19 mouse cellular contexts compared by ENCODE assay signal in the genomic region with DNA sequence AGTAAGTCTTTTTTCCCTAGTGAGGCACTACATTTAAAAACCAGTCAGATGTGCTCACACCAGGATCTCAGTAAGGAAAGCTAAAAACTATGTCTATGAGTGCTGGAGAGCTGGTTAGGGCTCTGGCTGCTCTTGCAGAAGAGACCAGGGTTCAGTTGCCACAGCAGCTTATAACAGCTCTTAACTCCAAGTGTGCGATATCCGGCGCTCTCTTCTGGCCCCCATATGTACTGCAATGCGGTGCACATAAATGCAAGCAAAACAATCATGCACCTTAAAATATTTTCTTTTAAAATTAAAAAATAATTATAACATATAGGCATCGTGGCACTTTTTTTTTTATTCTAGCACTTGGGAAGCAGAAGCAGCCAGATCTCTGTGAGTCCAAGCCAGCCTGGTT. TPM values are rescaled to one million over a fixed set of nuclear protein-coding genes. Genes with fewer than 3 reads are reported as not detected.
A peak's percentile ranks its signal among the peaks of the same experiment; 100 is the strongest.
DNase-seq lines count a peak whose midpoint lies in the region; ATAC-seq and TF ChIP-seq lines count a peak whose summit lies in the region.
"Had no signal": no experiment of that assay in that cellular context is flagged by ENCODE, and none has a peak within 500 bp of the region (broad histone marks: within the 10 kb centered on the region; RNA-seq: fewer than 3 reads in every experiment).

No protein-coding gene starts in this region.

- peak; percentile 37; the same call in 1 of the 2 replicates for TF ChIP-seq CTCF in E14TG2a.4 (conservative IDR thresholded peaks at IDR 0.05; ENCODE audit: low read length)

- H3K36me3 ChIP-seq in liver, embryonic 12.5 days: peaks cover 5% of the 10 kb centered on the region; the same call in 1 of the 2 replicates
- no peaks in the 10 kb centered on the region for H3K36me3 ChIP-seq in E14TG2a.4 (ENCODE audit: insufficient read depth, low read length)
- H3K36me3 ChIP-seq: forebrain, embryonic 10.5 days; limb, embryonic 15.5 days; midbrain, embryonic 13.5 days; neural tube, embryonic 13.5 days had no signal

- H3K4me3 ChIP-seq in liver, embryonic 12.5 days: no peak overlapping the region
- no peak overlapping the region for H3K4me3 ChIP-seq in E14TG2a.4 (replicated peaks; ENCODE audit: low read length)
- H3K4me3 ChIP-seq: forebrain, embryonic 10.5 days; limb, embryonic 15.5 days; midbrain, embryonic 13.5 days; neural tube, embryonic 13.5 days had no signal

- peaks cover 38% of the 10 kb centered on the region for H3K4me1 ChIP-seq in liver, embryonic 12.5 days
- peaks cover 32% of the 10 kb centered on the region for H3K4me1 ChIP-seq in E14TG2a.4 (replicated peaks; ENCODE audit: low read depth, low read length)
- H3K4me1 ChIP-seq: forebrain, embryonic 10.5 days; limb, embryonic 15.5 days; midbrain, embryonic 13.5 days; neural tube, embryonic 13.5 days had no signal

- no peak for ATAC-seq in liver, embryonic 12.5 days
- 0 out of 2 replicates have a peak, but pooled peaks have one; percentile 35 for ATAC-seq in megakaryocyte progenitor cell, adult 5-6 weeks (replicated peaks; ENCODE audit: poor library complexity)
- ATAC-seq: forebrain, postnatal 0 days; midbrain, embryonic 13.5 days had no signal

- H3K27ac ChIP-seq in liver, embryonic 12.5 days: no peak overlapping the region
- H3K27ac ChIP-seq: forebrain, embryonic 10.5 days; limb, embryonic 15.5 days; midbrain, embryonic 13.5 days; neural tube, embryonic 13.5 days had no signal

- no peak overlapping the region for H3K4me2 ChIP-seq in liver, embryonic 12.5 days
- H3K4me2 ChIP-seq: heart, embryonic 11.5 days; limb, embryonic 15.5 days; lung, embryonic 14.5 days; midbrain, embryonic 13.5 days; neural tube, embryonic 13.5 days had no signal

- no peak overlapping the region for H3K9ac ChIP-seq in liver, embryonic 12.5 days
- H3K9ac ChIP-seq: forebrain, postnatal 0 days; limb, embryonic 15.5 days; lung, embryonic 14.5 days; midbrain, embryonic 13.5 days; neural tube, embryonic 13.5 days had no signal

- no peaks in the 10 kb centered on the region for H3K27me3 ChIP-seq in liver, embryonic 12.5 days (replicated peaks)
- no peaks in the 10 kb centered on the region for H3K27me3 ChIP-seq in E14TG2a.4 (ENCODE audit: insufficient read depth, low read length)
- H3K27me3 ChIP-seq: limb, embryonic 15.5 days; midbrain, embryonic 13.5 days; neural tube, embryonic 13.5 days had no signal

- DNase-seq in liver (peak; percentile 28), 416B (ENCODE audit: low read depth) (peak; percentile 36)
- no peak for DNase-seq in adrenal gland, postnatal 14 days
- no peak for DNase-seq in ovary, postnatal 14 days (ENCODE audit: low spot score)
- DNase-seq: adrenal gland, adult 8-10 months; cerebellum, adult 18-20 months; forebrain, postnatal 0 days; heart, postnatal 10 days; kidney, adult 2 months; kidney, postnatal 14 days; lung, embryonic 14.5 days had no signal

- no peaks in the 10 kb centered on the region for H3K9me3 ChIP-seq in liver, embryonic 12.5 days (replicated peaks)
- no peaks in the 10 kb centered on the region for H3K9me3 ChIP-seq in E14TG2a.4 (ENCODE audit: low read length)
- H3K9me3 ChIP-seq: forebrain, embryonic 10.5 days; limb, embryonic 15.5 days; midbrain, embryonic 13.5 days; neural tube, embryonic 13.5 days had no signal

- 85% methylated on average over 5 of the region's 5 CpGs for whole genome bisulfite sequencing in liver, embryonic 12.5 days (ENCODE audit: insufficient replicate concordance)

RNA-seq across cellular contexts. Expression of a gene that starts 49.5 kb away (rescaled TPM):
- polyA plus RNA-seq in liver, embryonic 12.5 days (2016; fragmentation: Nextera tagmentation; extraction: Ambion mirVana): 4.9 and 5.0 TPM in 2 replicates
- 27.7 and 29.1 TPM in 2 replicates for total RNA-seq in megakaryocyte progenitor cell, adult 5-6 weeks (2015)
- 13.0 and 15.9 TPM in 2 replicates for total RNA-seq in megakaryocyte progenitor cell, adult 5-6 weeks (2017)
- total RNA-seq in adrenal gland, postnatal 14 days (2021): 9.3 and 10.6 TPM in 2 replicates

Comparison
In these comparisons a context has a peak if more than half of its experiments do, and no peak if none do; other contexts are left out.
1. DNase-seq: peak in liver (single experiment) and 416B (single experiment); none in adrenal gland, postnatal 14 days (single experiment) and ovary, postnatal 14 days (single experiment).